Mouse (Mus musculus) testis, adult 2 months (tissue): ENCODE data around the gene Tas1r2.

Experiments
- CTCF ChIP-seq: fragments of 200-500 bp; IDR thresholded peaks from 2 replicates; pipeline ENCODE4 v1.5.1; 2012; ENCODE audit warnings: low read depth, mild to moderate bottlenecking, inconsistent platforms, low read length, moderate library complexity; ENCODE audit not compliant: control insufficient read depth, insufficient read depth, insufficient replicate concordance
- POLR2A ChIP-seq: fragments of 200-500 bp; IDR thresholded peaks from 2 replicates; pipeline ENCODE4 v1.6.1; 2012; ENCODE audit warnings: low read depth, mild to moderate bottlenecking, inconsistent platforms, low read length, moderate library complexity; ENCODE audit not compliant: control insufficient read depth

DNA sequence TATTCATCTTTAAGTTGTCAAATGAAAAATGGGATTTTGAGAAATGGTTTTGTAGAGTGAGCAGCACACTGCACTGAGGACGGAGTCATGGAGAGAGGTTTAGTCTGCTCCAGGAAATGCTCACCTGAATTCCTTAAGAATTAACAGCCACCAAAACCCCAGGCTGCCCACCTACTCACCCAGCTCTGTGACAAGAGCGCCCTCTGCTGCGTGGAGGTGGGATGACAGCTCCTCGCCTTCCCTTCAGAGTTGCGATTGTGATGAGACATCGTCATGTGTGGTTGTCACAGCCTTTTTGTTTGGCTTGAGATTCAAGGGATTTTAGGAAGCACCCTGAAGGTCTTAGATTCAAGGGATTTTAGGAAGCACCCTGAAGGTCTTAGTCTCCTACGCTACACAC is 17.0 kb upstream of the Tas1r2 start:
- TF ChIP-seq CTCF: peak; percentile 98
- no peak for TF ChIP-seq POLR2A
